Mouse (Mus musculus) urinary bladder, adult 2 months (tissue): ENCODE measurements around the gene Hexa. TPM values are rescaled to one million over a fixed set of nuclear protein-coding genes. Genes with fewer than 3 reads are reported as not detected.

Source experiments
- DNase-seq: peaks from one replicate; pipeline ENCODE4 v3.0.0; 2022; ENCODE audit warnings: low spot score
- polyA plus RNA-seq: library from polyadenylated mRNA; depleted of rRNA; stranded (reverse); fragments of >200 nt; gene quantifications from 2 replicates; pipeline ENCODE4 v1.2.3, GENCODE M21; 2012; rRNA removed

Gene Hexa
- polyA plus RNA-seq, 1 experiment, result 106 TPM

GRCm38 (mm10) chr9:59553719-59554118 lies 14.4 kb downstream of the Hexa start:
- DNase-seq, result no peak

- peak; percentile 51 for DNase-seq
Measured at GRCm38 (mm10) chr9:59565600-59565999, 26.3 kb downstream of the Hexa start.

GRCm38 (mm10) chr9:59567111-59567510 lies 27.8 kb downstream of the Hexa start:
- DNase-seq, result no peak

GRCm38 (mm10) chr9:59571852-59572251 lies 32.5 kb downstream of the Hexa start:
- DNase-seq, result no peak

- no peak for DNase-seq
Measured at GRCm38 (mm10) chr9:59577401-59577800, 38.1 kb downstream of the Hexa start.

- peak; percentile 51 for DNase-seq
Measured at GRCm38 (mm10) chr9:59577844-59578504, 38.6 kb downstream of the Hexa start, which contains the start of gene Celf6. Gene Celf6 (plus strand): TSS chr9:59577917.

GRCm38 (mm10) chr9:59578505-59578867 lies 39.1 kb downstream of the Hexa start:
- DNase-seq, result no peak

- DNase-seq, result peak; percentile 34
Measured at GRCm38 (mm10) chr9:59584871-59585308, 45.5 kb downstream of the Hexa start.

- no peak for DNase-seq
Measured at GRCm38 (mm10) chr9:59588252-59588651, 48.9 kb downstream of the Hexa start.

- DNase-seq, result no peak
Measured at GRCm38 (mm10) chr9:59588710-59589671, 49.7 kb downstream of the Hexa start.

GRCm38 (mm10) chr9:59589703-59590439 lies 50.5 kb downstream of the Hexa start:
- DNase-seq, result no peak

GRCm38 (mm10) chr9:59601661-59602060 lies 62.3 kb downstream of the Hexa start:
- DNase-seq, result no peak

- no peak for DNase-seq
Measured at GRCm38 (mm10) chr9:59605967-59606366, 66.6 kb downstream of the Hexa start.

GRCm38 (mm10) chr9:59610950-59611349 lies 71.6 kb downstream of the Hexa start:
- no peak for DNase-seq

Other genes with a start within 250 kb of the Hexa start
- gene Adpgk, start 248.0 kb upstream of the Hexa start, polyA plus RNA-seq, result 26.4 and 29.9 TPM in 2 replicates
- gene Bbs4, start 186.0 kb upstream of the Hexa start, polyA plus RNA-seq, result 10.1 and 11.2 TPM in 2 replicates
- 40.0 and 45.5 TPM in 2 replicates for gene Arih1, start 52.9 kb upstream of the Hexa start, polyA plus RNA-seq
- 1.3 and 1.5 TPM in 2 replicates for gene Tmem202, start 307 bp downstream of the Hexa start, polyA plus RNA-seq
- 0.19 and 0.21 TPM in 2 replicates for gene Celf6, start 38.4 kb downstream of the Hexa start, polyA plus RNA-seq
- gene Parp6, start 77.7 kb downstream of the Hexa start, polyA plus RNA-seq, result 52.4 and 53.9 TPM in 2 replicates
- gene Pkm, start 116.8 kb downstream of the Hexa start, polyA plus RNA-seq, result 888 and 1,061 TPM in 2 replicates
- gene Gramd2, start 140.6 kb downstream of the Hexa start, polyA plus RNA-seq, result 5.0 and 6.3 TPM in 2 replicates
- gene Senp8, start 211.2 kb downstream of the Hexa start, polyA plus RNA-seq, result 6.5 and 7.0 TPM in 2 replicates
- 9.2 and 9.6 TPM in 2 replicates for gene Myo9a, start 211.4 kb downstream of the Hexa start, polyA plus RNA-seq